Mouse (Mus musculus): ENCODE measurements around the gene Asgr2. TPM values are rescaled to one million over a fixed set of nuclear protein-coding genes. Genes with fewer than 3 reads are reported as not detected.

Gene Asgr2
- polyA plus RNA-seq, 1 experiment from 2014 or later: not detected

DNA sequence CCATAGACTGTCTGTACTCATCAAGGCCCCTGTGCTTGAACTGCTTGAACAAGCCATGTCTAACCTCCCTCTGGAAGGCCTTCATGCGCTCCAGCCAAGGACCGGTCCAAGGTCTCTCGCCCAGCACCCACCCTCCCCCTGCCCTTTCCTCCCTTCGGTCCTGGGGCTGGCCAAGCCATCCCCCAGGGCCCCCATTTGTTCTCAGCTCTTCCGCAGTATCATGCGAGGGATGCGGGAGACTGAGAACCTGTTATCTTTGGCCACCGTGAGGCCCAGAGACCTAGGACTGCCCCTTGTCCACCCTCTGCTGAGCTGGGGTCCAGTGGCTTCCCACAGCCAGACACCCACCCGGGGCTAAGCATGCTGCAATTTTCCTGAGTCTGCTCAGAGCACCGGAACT, 46.7 kb downstream of the Asgr2 start:
- no peak overlapping the region for H3K4me3 ChIP-seq
- no peak overlapping the region for H3K9ac ChIP-seq
- H3K27ac ChIP-seq (ENCODE audit: poor library complexity, severe bottlenecking): no peak overlapping the region
- WGBS: 57% methylated on average over 10 of the region's 10 CpGs
- no peaks in the 10 kb centered on the region for H3K4me1 ChIP-seq (replicated peaks)
- H3K9me3 ChIP-seq (replicated peaks): no peaks in the 10 kb centered on the region
- no peak overlapping the region for H3K4me2 ChIP-seq
- no peak for ATAC-seq (ENCODE audit: insufficient number of reproducible peaks, low FRiP score)
- H3K27me3 ChIP-seq (replicated peaks): no peaks in the 10 kb centered on the region; the same call in 1 of the 2 replicates
- H3K36me3 ChIP-seq: no peaks in the 10 kb centered on the region

DNA sequence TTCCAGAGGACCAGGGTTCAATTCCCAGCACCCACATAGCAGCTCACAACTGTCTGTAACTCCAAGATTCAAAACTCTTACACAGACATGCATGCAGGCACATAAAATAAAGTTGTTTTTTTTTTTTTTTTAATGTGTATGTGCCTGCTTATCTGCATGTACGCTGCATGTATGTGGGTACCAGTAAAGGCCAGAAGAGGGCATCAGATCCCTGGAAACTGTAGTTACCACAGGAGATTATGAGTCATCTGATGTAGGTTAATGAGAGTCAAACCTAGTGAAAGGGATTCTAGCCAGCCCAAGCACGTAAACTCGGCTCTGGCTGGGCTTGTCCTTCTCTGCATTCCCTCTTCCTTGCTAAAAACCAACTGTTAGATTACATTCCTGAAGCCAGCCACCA, 58.6 kb downstream of the Asgr2 start:
- Histone ChIP-seq H3K4me1 (replicated peaks) (no peaks in the 10 kb centered on the region), H3K4me2 (no peak overlapping the region), H3K9me3 (replicated peaks) (no peaks in the 10 kb centered on the region), H3K9ac (no peak overlapping the region), H3K27ac (ENCODE audit: poor library complexity, severe bottlenecking) (no peak overlapping the region), H3K36me3 (no peaks in the 10 kb centered on the region), H3K27me3 (replicated peaks) (no peaks in the 10 kb centered on the region), H3K4me3 (no peak overlapping the region)
- ATAC-seq (ENCODE audit: insufficient number of reproducible peaks, low FRiP score): no peak
- 48% methylated on average over 3 of the region's 3 CpGs for WGBS

Other genes starting within 250 kb of the Asgr2 start
- gene Plscr3, start 246.3 kb upstream of the Asgr2 start, polyA plus RNA-seq (2016; fragmentation: Nextera tagmentation; extraction: Ambion mirVana): 77.9 and 82.3 TPM in 2 replicates
- gene Tnk1, start 233.9 kb upstream of the Asgr2 start, polyA plus RNA-seq (2016; fragmentation: Nextera tagmentation; extraction: Ambion mirVana): 0.28 and 0.32 TPM in 2 replicates
- not detected in 2 replicates for gene Tmem95, start 214.6 kb upstream of the Asgr2 start, polyA plus RNA-seq (2016; fragmentation: Nextera tagmentation; extraction: Ambion mirVana)
- 4.1 and 4.5 TPM in 2 replicates for gene Kctd11, start 211.2 kb upstream of the Asgr2 start, polyA plus RNA-seq (2016; fragmentation: Nextera tagmentation; extraction: Ambion mirVana)
- gene Acap1, start 197.1 kb upstream of the Asgr2 start, polyA plus RNA-seq (2016; fragmentation: Nextera tagmentation; extraction: Ambion mirVana): 10.3 and 11.2 TPM in 2 replicates
- 4.7 and 5.2 TPM in 2 replicates for gene 2810408A11Rik, start 191.7 kb upstream of the Asgr2 start, polyA plus RNA-seq (2016; fragmentation: Nextera tagmentation; extraction: Ambion mirVana)
- gene Neurl4, start 191.6 kb upstream of the Asgr2 start, polyA plus RNA-seq (2016; fragmentation: Nextera tagmentation; extraction: Ambion mirVana): 7.6 and 9.2 TPM in 2 replicates
- 49.2 and 50.6 TPM in 2 replicates for gene Gps2, start 178.8 kb upstream of the Asgr2 start, polyA plus RNA-seq (2016; fragmentation: Nextera tagmentation; extraction: Ambion mirVana)
- 1,286 and 1,307 TPM in 2 replicates for gene Eif5a, start 170.7 kb upstream of the Asgr2 start, polyA plus RNA-seq (2016; fragmentation: Nextera tagmentation; extraction: Ambion mirVana)
- gene Ybx2, start 156.8 kb upstream of the Asgr2 start, polyA plus RNA-seq (2016; fragmentation: Nextera tagmentation; extraction: Ambion mirVana): 2.0 and 2.6 TPM in 2 replicates
- gene Slc2a4, start 144.5 kb upstream of the Asgr2 start, polyA plus RNA-seq (2016; fragmentation: Nextera tagmentation; extraction: Ambion mirVana): 25.9 and 28.8 TPM in 2 replicates
- 2.1 and 2.5 TPM in 2 replicates for gene Cldn7, start 127.9 kb upstream of the Asgr2 start, polyA plus RNA-seq (2016; fragmentation: Nextera tagmentation; extraction: Ambion mirVana)
- 23.6 and 24.5 TPM in 2 replicates for gene Ctdnep1, start 111.5 kb upstream of the Asgr2 start, polyA plus RNA-seq (2016; fragmentation: Nextera tagmentation; extraction: Ambion mirVana)
- 103 and 109 TPM in 2 replicates for gene Elp5, start 110.1 kb upstream of the Asgr2 start, polyA plus RNA-seq (2016; fragmentation: Nextera tagmentation; extraction: Ambion mirVana)
- 445 and 451 TPM in 2 replicates for gene Gabarap, start 101.5 kb upstream of the Asgr2 start, polyA plus RNA-seq (2016; fragmentation: Nextera tagmentation; extraction: Ambion mirVana)
- 51.0 and 54.1 TPM in 2 replicates for gene Phf23, start 96.9 kb upstream of the Asgr2 start, polyA plus RNA-seq (2016; fragmentation: Nextera tagmentation; extraction: Ambion mirVana)
- 25.8 and 26.1 TPM in 2 replicates for gene Dvl2, start 92.0 kb upstream of the Asgr2 start, polyA plus RNA-seq (2016; fragmentation: Nextera tagmentation; extraction: Ambion mirVana)
- 126 and 129 TPM in 2 replicates for gene Acadvl, start 77.2 kb upstream of the Asgr2 start, polyA plus RNA-seq (2016; fragmentation: Nextera tagmentation; extraction: Ambion mirVana)
- 4.2 and 6.0 TPM in 2 replicates for gene Dlg4, start 75.7 kb upstream of the Asgr2 start, polyA plus RNA-seq (2016; fragmentation: Nextera tagmentation; extraction: Ambion mirVana)
- gene Asgr1, start 38.6 kb upstream of the Asgr2 start, polyA plus RNA-seq (2016; fragmentation: Nextera tagmentation; extraction: Ambion mirVana): 0.15 and 0.19 TPM in 2 replicates
- 0.24 TPM in 1 of 2 replicates, not detected in the other for gene Mgl2, start 37.7 kb downstream of the Asgr2 start, polyA plus RNA-seq (2016; fragmentation: Nextera tagmentation; extraction: Ambion mirVana)
- not detected in 2 replicates for gene Clec10a, start 63.6 kb downstream of the Asgr2 start, polyA plus RNA-seq (2016; fragmentation: Nextera tagmentation; extraction: Ambion mirVana)
- gene Slc16a11, start 120.1 kb downstream of the Asgr2 start, polyA plus RNA-seq (2016; fragmentation: Nextera tagmentation; extraction: Ambion mirVana): 0.41 and 1.1 TPM in 2 replicates
- gene Slc16a13, start 128.4 kb downstream of the Asgr2 start, polyA plus RNA-seq (2016; fragmentation: Nextera tagmentation; extraction: Ambion mirVana): 7.7 and 9.1 TPM in 2 replicates
- gene Bcl6b, start 137.2 kb downstream of the Asgr2 start, polyA plus RNA-seq (2016; fragmentation: Nextera tagmentation; extraction: Ambion mirVana): 17.6 and 19.6 TPM in 2 replicates
- gene 0610010K14Rik, start 145.3 kb downstream of the Asgr2 start, polyA plus RNA-seq (2016; fragmentation: Nextera tagmentation; extraction: Ambion mirVana): 125 and 126 TPM in 2 replicates
- 9.0 and 9.5 TPM in 2 replicates for gene Gm21988, start 147.2 kb downstream of the Asgr2 start, polyA plus RNA-seq (2016; fragmentation: Nextera tagmentation; extraction: Ambion mirVana)
- 204 and 207 TPM in 2 replicates for gene Rnasek, start 147.2 kb downstream of the Asgr2 start, polyA plus RNA-seq (2016; fragmentation: Nextera tagmentation; extraction: Ambion mirVana)
- 3.8 and 7.8 TPM in 2 replicates for gene Alox12, start 162.7 kb downstream of the Asgr2 start, polyA plus RNA-seq (2016; fragmentation: Nextera tagmentation; extraction: Ambion mirVana)
- not detected in 2 replicates for gene Alox12e, start 230.0 kb downstream of the Asgr2 start, polyA plus RNA-seq (2016; fragmentation: Nextera tagmentation; extraction: Ambion mirVana)